In genomic region chr13:54792259-54793230, GRCm38 (mm10) we compare ENCODE assay signal across 12 mouse cellular contexts. TPM values are rescaled to one million over a fixed set of nuclear protein-coding genes. Genes with fewer than 3 reads are reported as not detected.
A peak's percentile ranks its signal among the peaks of the same experiment; 100 is the strongest.
DNase-seq lines count a peak whose midpoint lies in the region; TF ChIP-seq lines count a peak whose summit lies in the region.
"Had no signal": no experiment of that assay in that cellular context is flagged by ENCODE, and none has a peak within 500 bp of the region (broad histone marks: within the 10 kb centered on the region; RNA-seq: fewer than 3 reads in every experiment).

No protein-coding gene starts in this region.

- no peaks in the 10 kb centered on the region for H3K9me3 ChIP-seq in heart, embryonic 10.5 days
- H3K9me3 ChIP-seq: embryonic facial prominence, embryonic 15.5 days; heart, embryonic 13.5 days had no signal

- TF ChIP-seq POLR2A in lung, adult 2 months (IDR thresholded peaks at IDR 0.05; ENCODE audit: borderline replicate concordance, extremely low read depth, low read depth, low read length): no peak
- no peak for TF ChIP-seq POLR2A in small intestine, adult 2 months (IDR thresholded peaks at IDR 0.05; ENCODE audit: low read depth, low read length)

- intact Hi-C loops in gastrocnemius, adult 2 months (cut with DNase I): no loop called here

- WGBS in lung, adult 2 months: 44% methylated on average over 21 of the region's 21 CpGs
- WGBS in small intestine, adult 2 months: 40% methylated on average over 21 of the region's 21 CpGs
- 16% methylated on average over 21 of the region's 21 CpGs for WGBS in heart, embryonic 10.5 days

- H3K4me3 ChIP-seq in gastrocnemius, adult 2 months: no peak overlapping the region
- no peak overlapping the region for H3K4me3 ChIP-seq in lung, adult 2 months (replicated peaks; ENCODE audit: extremely low read depth, low read depth, low read length)
- H3K4me3 ChIP-seq in small intestine, adult 2 months (ENCODE audit: low read depth, low read length): no peak overlapping the region
- no peak overlapping the region for H3K4me3 ChIP-seq in heart, embryonic 10.5 days
- H3K4me3 ChIP-seq: embryonic facial prominence, embryonic 15.5 days; heart, embryonic 13.5 days had no signal

- no peak overlapping the region for H3K27ac ChIP-seq in gastrocnemius, adult 2 months
- no peak overlapping the region for H3K27ac ChIP-seq in small intestine, adult 2 months (ENCODE audit: insufficient read depth, low read depth, low read length)
- no peak overlapping the region for H3K27ac ChIP-seq in heart, embryonic 10.5 days
- H3K27ac ChIP-seq: embryonic facial prominence, embryonic 15.5 days; heart, embryonic 13.5 days had no signal

- peaks cover 8% of the 10 kb centered on the region for H3K4me1 ChIP-seq in lung, adult 2 months (ENCODE audit: control insufficient read depth, insufficient read depth, low read length)
- peaks cover 7% of the 10 kb centered on the region; the same call in 1 of the 2 replicates for H3K4me1 ChIP-seq in small intestine, adult 2 months (ENCODE audit: control insufficient read depth, insufficient read depth, insufficient read length, low read length)
- H3K4me1 ChIP-seq in heart, embryonic 10.5 days: peaks cover 25% of the 10 kb centered on the region

- no peaks in the 10 kb centered on the region for H3K27me3 ChIP-seq in small intestine, adult 2 months (ENCODE audit: control insufficient read depth, insufficient read depth, low read length)
- peaks cover 72% of the 10 kb centered on the region for H3K27me3 ChIP-seq in heart, embryonic 10.5 days (ENCODE audit: insufficient read depth, poor library complexity, severe bottlenecking)
- H3K27me3 ChIP-seq: Patski had no signal

- TF ChIP-seq CTCF in gastrocnemius, adult 2 months (IDR thresholded peaks at IDR 0.05): peak; percentile 42
- TF ChIP-seq CTCF in lung, adult 2 months (IDR thresholded peaks at IDR 0.05; ENCODE audit: insufficient read depth, low read length): no peak
- peak; percentile 19; the same call in 1 of the 2 replicates for TF ChIP-seq CTCF in small intestine, adult 2 months (IDR thresholded peaks at IDR 0.05; ENCODE audit: extremely low read depth, insufficient read length, insufficient replicate concordance, low read depth, low read length)

- DNase-seq in gastrocnemius, adult 2 months: no peak
- DNase-seq in gastrocnemius, adult 8-10 months (ENCODE audit: low spot score in 2 of 2): no peak
- DNase-seq in lung, postnatal 36 days: peak; percentile 16
- no peak for DNase-seq in lung, adult 2 months
- DNase-seq in ZHBTc4 (ENCODE audit: low read depth, low spot score): peak; percentile 91
- no peak for DNase-seq in heart, embryonic 10.5 days (ENCODE audit: low spot score)
- DNase-seq in frontal cortex, postnatal 25 days (ENCODE audit: low spot score in 2 of 2): no peak

- no peaks in the 10 kb centered on the region for H3K36me3 ChIP-seq in small intestine, adult 2 months (ENCODE audit: control insufficient read depth, insufficient read depth, low read length)
- no peaks in the 10 kb centered on the region for H3K36me3 ChIP-seq in heart, embryonic 10.5 days
- H3K36me3 ChIP-seq: embryonic facial prominence, embryonic 15.5 days; heart, embryonic 13.5 days had no signal

RNA-seq across cellular contexts. Expression of gene Tspan17, which starts 3.4 kb away (rescaled TPM):
- 10 to 100 TPM; 15.3 to 25.3 TPM for total RNA-seq in gastrocnemius, adult 2 months (2021)
- 10 to 100 TPM; 15.5 to 26.0 (median 20.5) TPM for total RNA-seq in gastrocnemius, adult 8-10 months (2022)
- polyA plus RNA-seq in lung, adult 2 months (2012; rRNA removed): 32.1 and 34.7 TPM in 2 replicates
- 4.9 and 16.0 TPM in 2 replicates for polyA plus RNA-seq in small intestine, adult 2 months (2012; rRNA removed)
- 5.2 and 5.6 TPM in 2 replicates for polyA plus RNA-seq in heart, embryonic 10.5 days (2016; fragmentation: Nextera tagmentation; extraction: Ambion mirVana)

RNA-seq across cellular contexts. Expression of gene Eif4e1b, which starts 8.7 kb away (rescaled TPM):
- total RNA-seq in gastrocnemius, adult 2 months (2021): not detected
- not detected for total RNA-seq in gastrocnemius, adult 8-10 months (2022)
- polyA plus RNA-seq in lung, adult 2 months (2012; rRNA removed): not detected in 2 replicates
- polyA plus RNA-seq in small intestine, adult 2 months (2012; rRNA removed): not detected in 2 replicates
- polyA plus RNA-seq in heart, embryonic 10.5 days (2016; fragmentation: Nextera tagmentation; extraction: Ambion mirVana): not detected in 2 replicates
- total RNA-seq: megakaryocyte progenitor cell, adult 5-6 weeks had no signal
- polyA plus RNA-seq: embryonic facial prominence, embryonic 15.5 days; heart, embryonic 13.5 days; Patski had no signal

RNA-seq across cellular contexts. Expression of gene Sncb, which starts 26.1 kb away (rescaled TPM):
- total RNA-seq in gastrocnemius, adult 2 months (2021): not detected
- under 1 TPM in 1 of 4 experiments, not detected in 3; 0.24 TPM for total RNA-seq in gastrocnemius, adult 8-10 months (2022)
- polyA plus RNA-seq in lung, adult 2 months (2012; rRNA removed): not detected in 2 replicates
- 0.37 and 0.63 TPM in 2 replicates for polyA plus RNA-seq in small intestine, adult 2 months (2012; rRNA removed)
- 0.13 TPM in 1 of 2 replicates, not detected in the other for polyA plus RNA-seq in heart, embryonic 10.5 days (2016; fragmentation: Nextera tagmentation; extraction: Ambion mirVana)
- total RNA-seq: megakaryocyte progenitor cell, adult 5-6 weeks had no signal
- polyA plus RNA-seq: heart, embryonic 13.5 days; Patski had no signal

RNA-seq across cellular contexts. Expression of gene Gprin1, which starts 42.9 kb away (rescaled TPM):
- total RNA-seq in gastrocnemius, adult 2 months (2021): not detected
- total RNA-seq in gastrocnemius, adult 8-10 months (2022): under 1 TPM in 2 of 4 experiments, not detected in 2; 0.05 to 0.07 TPM
- 0.07 and 0.09 TPM in 2 replicates for polyA plus RNA-seq in lung, adult 2 months (2012; rRNA removed)
- 0.14 and 0.18 TPM in 2 replicates for polyA plus RNA-seq in small intestine, adult 2 months (2012; rRNA removed)
- 0.03 and 0.06 TPM in 2 replicates for polyA plus RNA-seq in heart, embryonic 10.5 days (2016; fragmentation: Nextera tagmentation; extraction: Ambion mirVana)
- total RNA-seq: megakaryocyte progenitor cell, adult 5-6 weeks had no signal
- polyA plus RNA-seq: heart, embryonic 13.5 days had no signal

Comparison
In these comparisons a context has a peak if more than half of its experiments do, and no peak if none do; other contexts are left out.
1. DNase-seq: peak in lung, postnatal 36 days (single experiment) and ZHBTc4 (single experiment); none in gastrocnemius, adult 2 months (single experiment), gastrocnemius, adult 8-10 months (0 of 2), lung, adult 2 months (single experiment), heart, embryonic 10.5 days (single experiment) and frontal cortex, postnatal 25 days (0 of 2).